Mouse (Mus musculus) bone marrow macrophage, adult 2 months (primary cell): Measurements from ENCODE around the gene Ttc26.

Experiments used
- CTCF ChIP-seq: IDR thresholded peaks from 2 replicates; pipeline ENCODE4 v1.5.1; 2012; ENCODE audit warnings: low read depth, mild to moderate bottlenecking, low read length, moderate library complexity
- POLR2A ChIP-seq: IDR thresholded peaks from 2 replicates; pipeline ENCODE4 v1.6.1; 2012; ENCODE audit warnings: mild to moderate bottlenecking, low read depth, low read length, borderline replicate concordance

- no peak for TF ChIP-seq CTCF
- no peak for TF ChIP-seq POLR2A
Observed at GRCm38 (mm10) chr6:38469591-38469990, 88.3 kb downstream of the Ttc26 start.
